Mouse (Mus musculus) macrophage (primary cell): Measurements from ENCODE around the gene Slc7a10. TPM values are rescaled to one million over a fixed set of nuclear protein-coding genes. Genes with fewer than 3 reads are reported as not detected.

Experiments used
- polyA plus RNA-seq: library from polyadenylated mRNA; stranded (reverse); fragments of 250-400 nt; gene quantifications from 3 replicates; pipeline ENCODE4 v1.2.4, GENCODE M21; 2018; ENCODE audit warnings: inconsistent platforms

The Slc7a10 gene
- polyA plus RNA-seq, 1 experiment from 2014 or later, result not detected

Other genes starting within 250 kb of the Slc7a10 start
- gene Cebpg, start 129.8 kb upstream of the Slc7a10 start, polyA plus RNA-seq, result 19.8 to 31.4 TPM (median 27.0 TPM) in 3 replicates
- gene Cebpa, start 67.1 kb upstream of the Slc7a10 start, polyA plus RNA-seq, result 58.4 to 104 TPM (median 95.9 TPM) in 3 replicates
- not detected in 3 replicates for gene Lrp3, start 29.1 kb downstream of the Slc7a10 start, polyA plus RNA-seq
- 7.7 to 13.2 TPM (median 10.5 TPM) in 3 replicates for gene Gpatch1, start 132.1 kb downstream of the Slc7a10 start, polyA plus RNA-seq
- not detected in 3 replicates for gene Rhpn2, start 147.8 kb downstream of the Slc7a10 start, polyA plus RNA-seq
- 5.4 to 10.3 TPM (median 8.4 TPM) in 3 replicates for gene Faap24, start 210.5 kb downstream of the Slc7a10 start, polyA plus RNA-seq
- 4.7 to 9.8 TPM (median 6.2 TPM) in 3 replicates for gene Cep89, start 210.7 kb downstream of the Slc7a10 start, polyA plus RNA-seq